Mouse (Mus musculus) small intestine, adult 2 months (tissue): Measurements from ENCODE around the gene Tmeff2.

Experiments
- CTCF ChIP-seq: fragments of 200-500 bp; IDR thresholded peaks from 2 replicates; pipeline ENCODE4 v1.5.1; 2012; ENCODE audit warnings: low read depth, mild to moderate bottlenecking, control low read depth, inconsistent platforms, low read length, moderate library complexity, mixed read lengths; ENCODE audit not compliant: insufficient replicate concordance, insufficient read length; ENCODE audit errors: extremely low read depth
- POLR2A ChIP-seq: fragments of 200-500 bp; IDR thresholded peaks from 2 replicates; pipeline ENCODE4 v1.6.1; 2012; ENCODE audit warnings: low read depth, mild to moderate bottlenecking, control low read depth, inconsistent platforms, low read length, moderate library complexity

DNA sequence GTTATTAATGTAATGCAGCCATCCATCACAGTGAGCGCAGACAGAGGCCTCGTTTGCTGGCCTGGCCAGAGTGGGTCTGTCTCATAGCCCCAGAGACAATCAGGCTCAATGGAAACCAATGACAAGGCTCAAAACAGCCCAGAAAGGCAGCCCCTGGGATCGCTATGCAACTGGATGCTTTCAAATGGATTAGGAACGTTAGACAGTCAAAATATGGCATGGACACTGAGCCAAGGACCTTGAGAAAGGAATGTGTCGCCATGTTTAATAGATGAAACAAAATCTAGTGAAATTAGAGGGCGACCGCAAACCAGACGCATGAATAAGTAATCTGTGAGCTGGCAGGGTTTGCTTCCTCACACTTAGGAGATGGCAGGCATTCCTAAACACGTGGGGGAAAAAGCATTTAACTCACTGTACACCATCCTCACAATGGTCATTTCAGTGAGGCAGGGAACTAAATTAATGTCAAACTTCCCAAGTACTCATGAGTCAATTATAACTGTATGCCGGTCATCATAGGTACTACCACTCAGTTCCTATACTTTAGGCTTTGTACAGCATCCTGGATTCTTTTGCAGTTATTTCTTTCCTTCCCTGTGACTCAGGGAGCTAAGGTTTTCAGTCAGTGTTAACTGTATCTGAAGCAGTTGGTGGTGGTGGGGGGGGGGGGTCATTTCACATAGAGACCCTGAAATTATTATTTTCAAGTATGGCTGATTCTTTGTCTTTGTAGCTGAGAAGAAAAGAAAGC is 225.4 kb downstream of the Tmeff2 start:
- no peak for TF ChIP-seq CTCF
- TF ChIP-seq POLR2A = no peak
